Mouse (Mus musculus): ENCODE measurements around the gene Supt4a.

DNA sequence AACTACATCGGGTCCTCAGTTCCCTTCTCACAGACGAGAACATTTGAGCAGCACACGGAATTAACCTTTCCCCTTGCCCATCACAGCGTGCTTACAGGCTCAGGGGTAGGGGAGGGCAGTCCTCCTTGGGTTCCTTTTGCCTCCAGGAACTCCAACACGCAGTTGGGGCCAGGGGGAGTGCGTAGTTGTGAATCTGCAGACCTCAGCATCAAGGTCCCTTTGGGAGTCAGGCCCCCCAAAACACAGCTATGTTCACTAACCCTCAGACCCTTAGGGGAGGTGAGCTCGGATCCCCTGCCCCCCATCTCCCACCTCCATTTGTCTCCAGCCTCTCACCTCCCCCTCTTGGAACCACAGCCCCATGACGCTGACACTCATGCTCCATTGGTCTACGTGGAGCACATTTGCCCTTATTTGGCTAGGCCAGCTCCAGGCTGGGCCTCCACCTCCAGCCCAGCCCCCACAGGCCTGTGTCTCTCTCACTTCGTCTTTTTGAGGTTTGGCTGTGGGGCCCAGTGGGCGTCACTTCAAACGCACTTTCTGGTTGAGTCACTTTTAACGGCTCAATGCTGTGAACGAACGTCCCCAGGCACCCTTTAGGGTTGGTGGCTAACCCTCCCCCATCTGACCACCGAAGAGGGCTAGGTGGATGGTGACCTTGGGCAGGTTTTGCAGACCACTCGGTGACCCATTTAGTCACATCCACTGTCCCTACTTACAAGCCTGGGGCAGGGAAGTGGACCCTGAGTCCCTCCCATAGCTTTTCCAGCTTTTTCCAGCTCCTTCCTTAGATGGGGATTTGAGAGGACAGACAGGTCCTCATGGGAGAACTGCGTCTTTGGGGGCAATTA lies 12.1 kb downstream of the Supt4a start:
- TF ChIP-seq ZNF384 (IDR thresholded peaks at IDR 0.05; ENCODE audit: low read depth, low read length): no peak
- no peak for TF ChIP-seq CHD1 (IDR thresholded peaks at IDR 0.05; ENCODE audit: low read depth, low read length)
- TF ChIP-seq CTCF (conservative IDR thresholded peaks at IDR 0.05 in 1 of 2, IDR thresholded peaks at IDR 0.05 in 1 of 2; ENCODE audit: low read depth in 2 of 2, low read length in 2 of 2): no peak
- TF ChIP-seq JUND (conservative IDR thresholded peaks at IDR 0.05; ENCODE audit: low read depth, low read length): no peak
- no peak for TF ChIP-seq GABPA (IDR thresholded peaks at IDR 0.05; ENCODE audit: insufficient replicate concordance, low read depth, low read length)
- TF ChIP-seq E2F4 (IDR thresholded peaks at IDR 0.05; ENCODE audit: insufficient replicate concordance, low read depth, low read length): no peak
- TF ChIP-seq MAX (IDR thresholded peaks at IDR 0.05; ENCODE audit: low read length): no peak
- no peak for TF ChIP-seq ZC3H11A (IDR thresholded peaks at IDR 0.05; ENCODE audit: low read depth, low read length)
